Mouse (Mus musculus): ENCODE measurements around the gene Nrxn3.

DNA sequence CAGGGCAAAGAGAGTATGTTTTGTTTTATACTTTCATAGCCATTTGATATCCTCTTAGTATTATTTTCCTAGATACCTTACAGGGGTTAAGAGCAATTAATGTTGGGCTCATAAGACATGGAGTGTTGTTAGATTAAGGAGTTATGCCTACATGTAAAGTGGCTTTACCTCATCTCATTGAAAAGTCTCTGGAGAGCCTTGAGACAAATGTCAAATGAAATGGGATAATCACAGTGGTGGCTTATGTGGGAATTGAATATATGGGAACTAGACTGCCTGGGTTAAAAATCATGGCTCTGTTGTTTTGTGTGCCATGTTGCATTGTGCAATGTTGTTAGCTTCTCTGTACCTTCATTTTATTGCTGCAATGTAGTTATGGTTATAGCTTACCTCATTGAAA is 327.0 kb downstream of the Nrxn3 start:
- TF ChIP-seq CTCF (IDR thresholded peaks at IDR 0.05; ENCODE audit: borderline replicate concordance, insufficient read depth, low read length) (no peak), POLR2A (IDR thresholded peaks at IDR 0.05; ENCODE audit: low read depth, low read length) (no peak)
